Mouse (Mus musculus) MEL (cell line): ENCODE results near the gene Foxn1.

Experiments
- CTCF ChIP-seq, 3 experiments: IDR thresholded peaks in 2 of 3; conservative IDR thresholded peaks in 1 of 3; 2 replicates each; pipeline ENCODE4 v1.5.1; 2011 to 2012; ENCODE audit warnings: low read length in 3 of 3, low read depth in 2 of 3, mild to moderate bottlenecking in 2 of 3, improper control_type of control experiment in 1 of 3, inconsistent platforms in 1 of 3, mixed read lengths in 1 of 3, moderate library complexity in 1 of 3; ENCODE audit not compliant: control insufficient read depth in 1 of 3, insufficient read depth in 1 of 3, poor library complexity in 1 of 3, severe bottlenecking in 1 of 3
- EP300 ChIP-seq, 2 experiments: IDR thresholded peaks; 2 replicates each; pipeline ENCODE4 v1.6.1; 2011; ENCODE audit warnings: improper control_type of control experiment in 2 of 2, low read length in 2 of 2, low read depth in 1 of 2, mild to moderate bottlenecking in 1 of 2
- MAX ChIP-seq: IDR thresholded peaks from 2 replicates; pipeline ENCODE4 v1.6.1; 2011; ENCODE audit warnings: low read length, improper control_type of control experiment
- POLR2A ChIP-seq, 2 experiments: IDR thresholded peaks; 2 replicates each; pipeline ENCODE4 v1.6.1; 2011 to 2012; ENCODE audit warnings: low read length in 2 of 2, mild to moderate bottlenecking in 2 of 2, control low read depth in 1 of 2, improper control_type of control experiment in 1 of 2, low read depth in 1 of 2, moderate library complexity in 1 of 2; ENCODE audit not compliant: control insufficient read depth in 1 of 2, insufficient read depth in 1 of 2, poor library complexity in 1 of 2
- UBTF ChIP-seq: IDR thresholded peaks from 2 replicates; pipeline ENCODE4 v1.6.1; 2012; ENCODE audit warnings: low read depth, mild to moderate bottlenecking, inconsistent platforms, low read length, improper control_type of control experiment, moderate library complexity, borderline replicate concordance; ENCODE audit not compliant: insufficient read depth

DNA sequence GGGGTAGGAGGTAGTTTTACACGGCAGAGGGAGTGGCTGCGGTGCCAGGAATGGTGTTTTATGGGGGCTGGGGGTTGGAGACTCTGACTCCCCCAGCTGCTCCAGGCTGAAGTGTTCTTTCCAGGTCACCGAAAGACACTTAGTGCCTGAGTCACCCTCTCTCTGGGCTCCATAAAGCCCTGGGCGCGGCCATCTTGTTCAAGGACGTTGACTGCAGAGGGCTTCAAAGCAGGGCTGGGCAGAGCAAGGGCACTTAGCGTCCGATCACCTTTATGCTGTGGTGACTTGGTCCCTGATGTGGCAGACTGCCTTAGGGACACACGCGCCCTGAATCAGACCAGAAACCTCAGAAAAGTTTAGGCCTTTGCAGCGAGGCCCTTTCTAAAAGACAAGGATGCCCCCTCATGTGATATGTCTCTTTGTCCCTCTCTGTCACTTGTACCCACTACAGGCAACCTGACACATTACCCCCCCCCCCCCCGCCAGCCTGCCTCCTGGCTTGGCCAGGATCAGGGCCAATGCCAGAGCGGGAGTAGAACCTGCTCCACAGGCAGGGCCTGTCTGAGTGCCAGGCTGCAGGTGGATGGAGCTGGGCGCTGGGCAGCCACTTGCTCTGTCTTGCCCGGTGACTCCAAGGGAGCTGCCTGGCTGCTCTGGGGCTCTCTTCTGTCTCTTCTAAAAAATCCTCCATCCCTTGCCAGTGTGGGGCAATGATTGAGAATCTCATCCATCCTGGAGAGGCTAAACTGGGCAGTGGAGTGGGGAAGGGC, 18.7 kb downstream of the Foxn1 start:
- no peak for TF ChIP-seq EP300 (IDR thresholded peaks at IDR 0.05; ENCODE audit: low read depth in 1 of 2, low read length in 2 of 2)
- TF ChIP-seq POLR2A (IDR thresholded peaks at IDR 0.05; ENCODE audit: control insufficient read depth in 1 of 2, insufficient read depth in 1 of 2, low read depth in 1 of 2, low read length in 2 of 2, poor library complexity in 1 of 2), result no peak
- TF ChIP-seq MAX, result no peak
- TF ChIP-seq CTCF (IDR thresholded peaks at IDR 0.05 in 2 of 3, conservative IDR thresholded peaks at IDR 0.05 in 1 of 3; ENCODE audit: control insufficient read depth in 1 of 3, insufficient read depth in 1 of 3, low read depth in 2 of 3, low read length in 3 of 3, poor library complexity in 1 of 3, severe bottlenecking in 1 of 3), result no peak
- TF ChIP-seq UBTF, result no peak
